Mouse (Mus musculus) left cerebral cortex, postnatal 4 days (tissue): ENCODE data around the gene Tpbg. TPM values are rescaled to one million over a fixed set of nuclear protein-coding genes. Genes with fewer than 3 reads are reported as not detected.

Experiments used
- total RNA-seq, 2 experiments: library from RNA; stranded (reverse); gene quantifications; 2 replicates each; pipeline ENCODE4 v1.2.3; 2021

Tpbg gene
- total RNA-seq, 2 experiments from 2014 or later, result 24.2 to 32.8 TPM

Other genes with a start within 250 kb of the Tpbg start
- 10 to 100 TPM; 38.0 to 38.2 TPM for gene Ibtk, start 93.0 kb upstream of the Tpbg start, total RNA-seq